Mouse (Mus musculus) bone marrow macrophage, adult 2 months (primary cell): ENCODE data around the gene Rbm4b.

Experiments
- CTCF ChIP-seq: IDR thresholded peaks from 2 replicates; pipeline ENCODE4 v1.5.1; 2012; ENCODE audit warnings: low read depth, mild to moderate bottlenecking, low read length, moderate library complexity
- POLR2A ChIP-seq: IDR thresholded peaks from 2 replicates; pipeline ENCODE4 v1.6.1; 2012; ENCODE audit warnings: mild to moderate bottlenecking, low read depth, low read length, borderline replicate concordance

GRCm38 (mm10) chr19:4720671-4721244, 35.5 kb upstream of the Rbm4b start:
- TF ChIP-seq CTCF (no peak), POLR2A (no peak)
